Mouse (Mus musculus) midbrain, embryonic 13.5 days (tissue): ENCODE measurements at regions not wholly inside any gene's neighbourhood (a gene's known extent, or its start where the extent isn't known, plus 50 kb on each side); places are given as distances from the start of the nearest gene placed in this dataset.

Experiments
- ATAC-seq: fragments of 200-750 bp; cut with Nextera tagmentation; 2 replicates; pipeline ENCODE4 v1.8.0; 2017; ENCODE audit warnings: mild to moderate bottlenecking, moderate TSS enrichment, moderate library complexity
- H3K27ac ChIP-seq: fragments of 300-500 bp; sonication (generic); 2 replicates; pipeline ENCODE4 v1.5.1; 2015; ENCODE audit warnings: inconsistent platforms, mild to moderate bottlenecking, moderate library complexity
- H3K27me3 ChIP-seq: fragments of 300-500 bp; sonication (generic); 2 replicates; pipeline ENCODE4 v1.6.1; 2015; ENCODE audit warnings: mild to moderate bottlenecking, inconsistent platforms
- H3K36me3 ChIP-seq: fragments of 300-500 bp; sonication (generic); 2 replicates; pipeline ENCODE4 v1.6.1; 2015; ENCODE audit warnings: mild to moderate bottlenecking, inconsistent platforms
- H3K4me1 ChIP-seq: fragments of 300-500 bp; sonication (generic); replicated peaks from 2 replicates; pipeline ENCODE4 v1.6.1; 2015; ENCODE audit warnings: inconsistent platforms
- H3K4me2 ChIP-seq: fragments of 300-500 bp; sonication (generic); replicated peaks from 2 replicates; pipeline ENCODE4 v1.6.1; 2015; ENCODE audit warnings: moderate library complexity, mild to moderate bottlenecking, inconsistent platforms
- H3K4me3 ChIP-seq: fragments of 300-500 bp; sonication (generic); replicated peaks from 2 replicates; pipeline ENCODE4 v1.5.1; 2015; ENCODE audit warnings: mild to moderate bottlenecking, inconsistent platforms
- H3K9ac ChIP-seq: fragments of 300-500 bp; sonication (generic); replicated peaks from 2 replicates; pipeline ENCODE4 v1.6.1; 2015; ENCODE audit warnings: mild to moderate bottlenecking, inconsistent platforms
- H3K9me3 ChIP-seq: fragments of 300-500 bp; sonication (generic); 2 replicates; pipeline ENCODE4 v1.6.1; 2016; ENCODE audit warnings: mild to moderate bottlenecking, inconsistent platforms
- WGBS: fragments of 180-500 bp; shearing (Covaris S2); methylation state at CpG from one replicate; pipeline ENCODE4 v1.1.7; 2015; 5-methylcytosine and 5-hydroxymethylcytosine counted together

GRCm38 (mm10) chr7:95784523-95784922 is 386.5 kb upstream of the Tenm4 start:
- Histone ChIP-seq H3K27me3 (no peaks in the 10 kb centered on the region), H3K4me3 (no peak overlapping the region), H3K4me2 (no peak overlapping the region), H3K4me1 (no peaks in the 10 kb centered on the region), H3K27ac (no peak overlapping the region), H3K36me3 (no peaks in the 10 kb centered on the region), H3K9ac (no peak overlapping the region), H3K9me3 (no peaks in the 10 kb centered on the region)
- ATAC-seq: no peak

DNA sequence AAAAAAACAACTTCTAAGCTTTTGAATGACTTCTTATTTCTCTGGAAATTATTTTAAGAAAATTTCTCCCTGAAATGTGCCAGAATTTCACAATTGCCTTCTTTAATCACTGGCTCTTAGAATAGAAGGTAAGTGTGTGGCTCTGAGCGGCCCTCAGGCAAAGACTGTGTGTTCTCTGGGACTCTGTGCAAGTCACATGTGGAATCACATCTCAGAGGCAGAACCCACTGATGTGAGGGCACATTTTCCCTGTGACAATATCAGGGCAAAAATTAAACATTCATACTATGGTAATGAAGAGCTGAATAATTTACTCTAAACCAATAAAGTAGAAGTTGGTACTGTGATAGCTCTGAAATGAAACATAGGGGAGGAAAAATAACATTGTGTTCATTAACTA is 383.5 kb upstream of the Tenm4 start:
- Histone ChIP-seq H3K27ac (no peak overlapping the region), H3K4me1 (no peaks in the 10 kb centered on the region), H3K4me2 (no peak overlapping the region), H3K9ac (no peak overlapping the region), H3K4me3 (no peak overlapping the region), H3K9me3 (no peaks in the 10 kb centered on the region), H3K27me3 (no peaks in the 10 kb centered on the region), H3K36me3 (no peaks in the 10 kb centered on the region)
- ATAC-seq: no peak
- 87% methylated on average over 1 of the region's 1 CpGs for WGBS

DNA sequence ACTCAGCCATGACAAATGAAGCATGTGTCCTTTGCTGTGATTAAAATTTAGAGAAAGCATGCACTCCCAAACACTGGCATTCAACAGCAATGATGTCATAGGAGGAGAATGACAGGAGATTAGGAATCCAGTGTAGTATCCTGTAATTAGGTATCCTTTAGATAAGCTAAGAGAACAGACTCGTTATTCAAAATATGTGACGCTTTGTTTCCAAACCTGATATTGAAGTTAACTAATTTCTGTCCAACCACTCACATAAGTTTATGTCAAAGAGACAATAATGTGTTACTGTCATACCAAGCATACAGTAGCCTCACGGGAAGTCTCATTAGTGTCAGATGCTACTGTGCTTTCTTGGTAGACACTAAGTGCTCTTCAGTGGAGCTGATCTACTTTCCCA is 383.1 kb upstream of the Tenm4 start:
- no peaks in the 10 kb centered on the region for H3K9me3 ChIP-seq
- no peaks in the 10 kb centered on the region for H3K4me1 ChIP-seq
- 77% methylated on average over 3 of the region's 3 CpGs for WGBS
- H3K4me3 ChIP-seq: no peak overlapping the region
- H3K27me3 ChIP-seq: no peaks in the 10 kb centered on the region
- no peak overlapping the region for H3K9ac ChIP-seq
- no peak overlapping the region for H3K4me2 ChIP-seq
- no peaks in the 10 kb centered on the region for H3K36me3 ChIP-seq
- H3K27ac ChIP-seq: no peak overlapping the region
- ATAC-seq: no peak

DNA sequence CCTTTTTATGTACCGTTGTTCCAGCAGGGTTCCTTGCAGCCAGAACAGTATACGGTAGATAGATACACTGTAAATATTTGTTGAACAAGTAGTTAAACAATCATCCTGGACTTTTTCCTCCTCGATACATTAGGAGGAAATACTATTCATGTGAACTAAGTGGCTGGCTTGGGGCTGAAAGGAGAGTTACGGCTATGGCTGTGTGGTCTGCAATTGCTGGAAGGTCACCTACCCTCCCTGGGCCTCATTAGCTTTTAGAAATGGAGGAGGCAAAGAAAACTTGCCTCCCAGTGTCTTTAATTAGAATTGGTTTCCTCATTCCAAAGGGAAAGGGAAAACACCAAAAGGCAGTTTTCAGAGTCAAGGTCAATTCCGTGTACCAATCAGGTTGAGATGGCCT is 381.6 kb upstream of the Tenm4 start:
- Histone ChIP-seq H3K36me3 (no peaks in the 10 kb centered on the region), H3K9ac (no peak overlapping the region), H3K9me3 (no peaks in the 10 kb centered on the region), H3K4me2 (no peak overlapping the region), H3K4me1 (no peaks in the 10 kb centered on the region), H3K4me3 (no peak overlapping the region), H3K27me3 (no peaks in the 10 kb centered on the region), H3K27ac (no peak overlapping the region)
- WGBS: 89% methylated on average over 5 of the region's 5 CpGs
- no peak for ATAC-seq

GRCm38 (mm10) chr7:95799022-95799421 is 372.0 kb upstream of the Tenm4 start:
- H3K27ac ChIP-seq: no peak overlapping the region
- no peaks in the 10 kb centered on the region for H3K4me1 ChIP-seq
- 57% methylated on average over 3 of the region's 3 CpGs for WGBS
- no peaks in the 10 kb centered on the region for H3K27me3 ChIP-seq
- no peak overlapping the region for H3K4me3 ChIP-seq
- H3K9me3 ChIP-seq: no peaks in the 10 kb centered on the region
- ATAC-seq: no peak
- no peaks in the 10 kb centered on the region for H3K36me3 ChIP-seq
- no peak overlapping the region for H3K4me2 ChIP-seq
- no peak overlapping the region for H3K9ac ChIP-seq

- no peaks in the 10 kb centered on the region for H3K9me3 ChIP-seq
- no peaks in the 10 kb centered on the region for H3K36me3 ChIP-seq
- no peak overlapping the region for H3K4me2 ChIP-seq
- no peak overlapping the region for H3K27ac ChIP-seq
- ATAC-seq: no peak
- 0 out of 2 replicates have a peak, but pooled peaks cover 4% of the 10 kb centered on the region for H3K4me1 ChIP-seq
- H3K9ac ChIP-seq: no peak overlapping the region
- WGBS: 43% methylated on average over 3 of the region's 3 CpGs
- H3K27me3 ChIP-seq: no peaks in the 10 kb centered on the region
- H3K4me3 ChIP-seq: no peak overlapping the region
These were observed 361.4 kb upstream of the Tenm4 start for GRCm38 (mm10) chr7:95809626-95810025.

DNA sequence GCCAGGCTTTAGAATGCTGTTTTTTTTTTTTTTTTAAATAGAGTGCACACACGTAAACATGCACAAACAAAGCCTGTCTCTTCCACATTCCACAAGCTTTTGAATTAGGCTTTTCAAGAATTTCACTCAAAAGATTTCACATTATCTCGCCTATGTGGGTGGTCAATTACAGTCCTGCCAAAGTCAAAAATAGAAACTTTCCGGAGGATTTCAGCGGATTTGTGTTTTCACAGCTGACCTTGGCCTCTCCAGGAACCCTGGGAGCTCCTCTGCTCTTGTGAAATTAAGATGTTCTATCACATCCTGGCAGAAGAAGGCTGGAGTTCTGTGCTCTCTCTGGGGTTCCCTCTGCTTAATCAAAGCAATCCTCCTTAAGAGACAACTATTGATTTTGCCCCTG is 360.9 kb upstream of the Tenm4 start:
- Histone ChIP-seq H3K9me3 (no peaks in the 10 kb centered on the region), H3K4me3 (no peak overlapping the region), H3K9ac (no peak overlapping the region), H3K27ac (no peak overlapping the region), H3K36me3 (no peaks in the 10 kb centered on the region), H3K4me1 (peaks cover 8% of the 10 kb centered on the region; the same call in 1 of the 2 replicates), H3K4me2 (no peak overlapping the region), H3K27me3 (no peaks in the 10 kb centered on the region)
- WGBS: 11% methylated on average over 4 of the region's 4 CpGs
- no peak for ATAC-seq

DNA sequence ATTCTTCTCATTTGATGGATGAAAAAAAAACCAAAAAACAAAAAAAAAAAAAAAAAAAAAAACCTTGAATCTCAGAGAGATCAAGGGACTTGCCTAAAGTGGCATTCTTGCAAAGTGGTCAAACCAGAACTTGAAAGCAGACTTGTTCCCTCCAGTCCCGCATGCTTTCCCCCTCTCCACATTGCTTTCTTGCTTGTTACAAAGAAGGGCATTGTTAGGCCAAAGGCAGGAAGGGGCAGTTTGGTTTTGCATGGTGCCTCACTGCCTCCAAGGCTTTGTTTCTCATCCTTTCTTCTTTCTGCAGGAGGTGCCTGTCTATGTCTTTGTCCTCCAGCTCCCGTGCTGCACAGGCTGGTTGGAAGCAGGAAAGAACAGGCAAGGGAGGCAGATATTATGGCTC is 356.2 kb upstream of the Tenm4 start:
- ATAC-seq: 0 out of 2 replicates have a peak, but pooled peaks have one; percentile 11
- no peaks in the 10 kb centered on the region for H3K9me3 ChIP-seq
- no peaks in the 10 kb centered on the region for H3K27me3 ChIP-seq
- H3K36me3 ChIP-seq: no peaks in the 10 kb centered on the region
- H3K4me1 ChIP-seq: peaks cover 8% of the 10 kb centered on the region; the same call in 1 of the 2 replicates
- WGBS: 5% methylated on average over 2 of the region's 2 CpGs
- no peak overlapping the region for H3K9ac ChIP-seq
- no peak overlapping the region for H3K27ac ChIP-seq
- H3K4me2 ChIP-seq: no peak overlapping the region
- H3K4me3 ChIP-seq: no peak overlapping the region

- no peak overlapping the region for H3K9ac ChIP-seq
- H3K4me2 ChIP-seq: no peak overlapping the region
- no peak overlapping the region for H3K27ac ChIP-seq
- no peaks in the 10 kb centered on the region for H3K27me3 ChIP-seq
- H3K4me3 ChIP-seq: no peak overlapping the region
- no peaks in the 10 kb centered on the region for H3K4me1 ChIP-seq
- ATAC-seq: no peak
- H3K36me3 ChIP-seq: no peaks in the 10 kb centered on the region
- H3K9me3 ChIP-seq: no peaks in the 10 kb centered on the region
- WGBS: 85% methylated on average over 4 of the region's 4 CpGs
These were observed 347.5 kb upstream of the Tenm4 start for GRCm38 (mm10) chr7:95823539-95823938.

GRCm38 (mm10) chr7:95829889-95830288 is 341.2 kb upstream of the Tenm4 start:
- H3K4me3 ChIP-seq: no peak overlapping the region
- no peak overlapping the region for H3K4me2 ChIP-seq
- no peaks in the 10 kb centered on the region for H3K36me3 ChIP-seq
- WGBS: 94% methylated on average over 4 of the region's 4 CpGs
- H3K27ac ChIP-seq: no peak overlapping the region
- peaks cover 9% of the 10 kb centered on the region; the same call in 1 of the 2 replicates for H3K4me1 ChIP-seq
- H3K9ac ChIP-seq: no peak overlapping the region
- no peak for ATAC-seq
- H3K27me3 ChIP-seq: peaks cover 3% of the 10 kb centered on the region; the same call in 1 of the 2 replicates
- no peaks in the 10 kb centered on the region for H3K9me3 ChIP-seq

DNA sequence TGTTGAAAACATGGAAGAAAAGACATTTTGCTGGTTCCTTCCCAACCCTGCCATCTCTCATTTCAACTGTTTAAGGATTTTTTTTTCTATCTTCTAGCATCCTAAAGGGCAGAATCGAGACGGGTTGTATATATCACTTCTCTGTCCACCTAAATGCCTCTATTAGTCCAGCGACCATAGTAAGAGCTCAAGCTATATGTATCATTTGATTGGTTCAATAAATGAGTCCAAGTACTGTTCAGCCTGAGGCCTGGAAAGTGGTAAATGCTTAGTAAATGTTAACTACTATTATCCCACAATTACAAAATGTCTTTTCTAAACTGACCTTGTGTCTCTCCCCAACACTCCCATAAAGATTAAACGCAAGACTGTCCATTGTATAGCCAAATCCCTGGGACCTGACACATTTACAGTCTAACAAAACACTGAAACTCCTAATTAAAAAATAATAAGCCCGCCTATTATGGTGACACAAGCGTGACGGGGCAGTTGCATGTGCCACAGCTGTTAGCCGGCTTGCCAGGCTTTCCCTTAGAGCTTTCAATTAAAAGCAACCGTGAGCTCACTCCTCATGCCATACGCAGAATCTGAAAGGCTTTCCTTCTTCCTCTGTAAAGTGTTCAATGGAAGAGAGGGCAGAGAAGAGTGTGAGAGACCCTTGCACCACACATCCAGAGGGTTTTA is 336.7 kb upstream of the Tenm4 start:
- Histone ChIP-seq H3K4me1 (peaks cover 9% of the 10 kb centered on the region; the same call in 1 of the 2 replicates), H3K4me3 (no peak overlapping the region), H3K9ac (no peak overlapping the region), H3K27ac (no peak overlapping the region), H3K9me3 (no peaks in the 10 kb centered on the region), H3K36me3 (no peaks in the 10 kb centered on the region), H3K27me3 (peaks cover 3% of the 10 kb centered on the region; the same call in 1 of the 2 replicates), H3K4me2 (no peak overlapping the region)
- 45% methylated on average over 10 of the region's 10 CpGs for WGBS
- peak; percentile 79 for ATAC-seq

GRCm38 (mm10) chr7:95840476-95840875 is 330.6 kb upstream of the Tenm4 start:
- no peak overlapping the region for H3K4me2 ChIP-seq
- no peaks in the 10 kb centered on the region for H3K27me3 ChIP-seq
- H3K27ac ChIP-seq: no peak overlapping the region
- ATAC-seq: no peak
- 30% methylated on average over 2 of the region's 2 CpGs for WGBS
- no peak overlapping the region for H3K4me3 ChIP-seq
- H3K9ac ChIP-seq: no peak overlapping the region
- peaks cover 14% of the 10 kb centered on the region for H3K4me1 ChIP-seq
- H3K9me3 ChIP-seq: no peaks in the 10 kb centered on the region
- no peaks in the 10 kb centered on the region for H3K36me3 ChIP-seq

- ATAC-seq: no peak
- H3K9me3 ChIP-seq: no peaks in the 10 kb centered on the region
These were observed 321.2 kb upstream of the Tenm4 start for GRCm38 (mm10) chr7:95849874-95850273.

More at GRCm38 (mm10) chr7:95849874-95850273, 321.2 kb upstream of the Tenm4 start:
- no peak overlapping the region for H3K4me3 ChIP-seq
- WGBS: 80% methylated on average over 2 of the region's 2 CpGs
- no peak overlapping the region for H3K4me2 ChIP-seq
- no peak overlapping the region for H3K9ac ChIP-seq
- H3K27me3 ChIP-seq: no peaks in the 10 kb centered on the region
- H3K27ac ChIP-seq: no peak overlapping the region
- no peaks in the 10 kb centered on the region for H3K36me3 ChIP-seq
- H3K4me1 ChIP-seq: no peaks in the 10 kb centered on the region
